Mouse (Mus musculus) heart, postnatal 0 days (tissue): Measurements from ENCODE around the gene Gm9833. TPM values are rescaled to one million over a fixed set of nuclear protein-coding genes. Genes with fewer than 3 reads are reported as not detected.

Source experiments
- ATAC-seq: fragments of 200-750 bp; cut with Nextera tagmentation; 2 replicates; pipeline ENCODE4 v1.8.0; 2017; ENCODE audit warnings: low read depth, moderate number of reproducible peaks, moderate library complexity; ENCODE audit not compliant: insufficient read depth
- DNase-seq: peaks from one replicate; pipeline ENCODE4 v3.0.0-alpha.2; 2016; ENCODE audit warnings: low spot score
- H3K27ac ChIP-seq: fragments of 300-500 bp; sonication (generic); 2 replicates; pipeline ENCODE4 v1.5.1; 2014; ENCODE audit warnings: low read depth, mild to moderate bottlenecking
- H3K27me3 ChIP-seq: fragments of 300-500 bp; sonication (generic); 2 replicates; pipeline ENCODE4 v1.6.1; 2014; ENCODE audit warnings: low read length, mixed read lengths; ENCODE audit not compliant: control insufficient read depth, insufficient read depth
- H3K36me3 ChIP-seq: fragments of 300-500 bp; sonication (generic); replicated peaks from 2 replicates; pipeline ENCODE4 v1.6.1; 2014; ENCODE audit warnings: low read length, mixed read lengths; ENCODE audit not compliant: control insufficient read depth, insufficient read depth
- H3K4me1 ChIP-seq: fragments of 300-500 bp; sonication (generic); 2 replicates; pipeline ENCODE4 v1.6.1; 2014; ENCODE audit warnings: antibody characterized with exemption; ENCODE audit not compliant: control insufficient read depth, insufficient read depth
- H3K4me2 ChIP-seq: fragments of 300-500 bp; sonication (generic); 2 replicates; pipeline ENCODE4 v1.6.1; 2014; ENCODE audit warnings: low read depth, mild to moderate bottlenecking, low read length, moderate library complexity
- H3K4me3 ChIP-seq: fragments of 300-500 bp; sonication (generic); 2 replicates; pipeline ENCODE4 v1.5.1; 2014; ENCODE audit warnings: low read depth, low read length
- H3K9ac ChIP-seq: fragments of 300-500 bp; sonication (generic); replicated peaks from 2 replicates; pipeline ENCODE4 v1.6.1; 2014; ENCODE audit warnings: low read depth, low read length, mixed read lengths
- H3K9me3 ChIP-seq: fragments of 300-500 bp; sonication (generic); replicated peaks from 2 replicates; pipeline ENCODE4 v1.6.1; 2016; ENCODE audit warnings: low read length; ENCODE audit not compliant: control insufficient read depth
- CTCF ChIP-seq: IDR thresholded peaks from 2 replicates; pipeline ENCODE4 v1.5.1; 2016; ENCODE audit warnings: antibody characterized with exemption, control low read depth, low read depth
- EP300 ChIP-seq: IDR thresholded peaks from 2 replicates; pipeline ENCODE4 v1.6.1; 2016; ENCODE audit warnings: antibody characterized with exemption, low read depth
- WGBS: fragments of 180-500 bp; shearing (Covaris S2); extraction: QIAGEN DNeasy Blood & Tissue Kit; methylation state at CpG from one replicate; pipeline ENCODE4 v1.1.7; 2014; 5-methylcytosine and 5-hydroxymethylcytosine counted together
- polyA plus RNA-seq: library from polyadenylated mRNA; unstranded; fragments of >200 nt; fragmentation: Nextera tagmentation; extraction: Ambion mirVana; gene quantifications from 2 replicates; pipeline ENCODE4 v1.2.1, GENCODE M21; 2015
- total RNA-seq: library from RNA; depleted of rRNA; stranded (reverse); fragments of >200 nt; gene quantifications from 2 replicates; pipeline ENCODE4 v1.2.3, GENCODE M21; 2014; ENCODE audit warnings: low replicate concordance

Gene Gm9833
- total and polyA plus RNA-seq, 2 experiments from 2014 or later: 0.08 to 0.74 TPM

DNA sequence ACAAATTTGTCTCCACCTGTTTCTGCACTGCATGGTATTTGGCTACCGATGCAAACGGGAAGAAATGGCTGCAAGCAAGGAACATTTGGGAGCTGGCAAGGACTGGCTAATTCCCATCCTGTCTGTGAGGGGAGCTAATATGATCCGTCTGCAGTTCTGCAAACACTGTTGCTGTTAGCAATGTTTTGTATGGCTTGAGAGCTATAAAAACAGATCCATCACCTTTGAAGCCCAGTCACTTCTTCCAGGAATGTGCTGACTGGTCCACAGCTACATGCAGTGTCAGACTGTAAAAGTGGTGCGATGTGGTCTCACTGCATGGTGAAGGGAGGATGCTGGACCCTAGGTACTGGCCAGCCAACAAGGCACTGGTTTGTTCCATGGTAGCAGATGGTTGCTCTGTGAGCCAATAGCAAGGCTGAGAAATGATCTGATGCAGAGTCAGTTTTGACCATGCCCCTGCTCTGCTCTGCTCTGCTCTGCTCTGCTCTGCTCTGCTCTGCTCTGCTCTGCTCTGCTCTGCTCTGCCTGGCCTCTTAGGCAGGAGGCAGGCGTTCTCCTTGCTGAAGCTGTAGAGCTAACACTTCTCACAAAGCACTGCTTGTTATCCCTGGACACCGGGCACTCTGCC lies 5.9 kb upstream of the Gm9833 start:
- Histone ChIP-seq H3K4me1 (no peaks in the 10 kb centered on the region), H3K4me3 (no peak overlapping the region), H3K27me3 (no peaks in the 10 kb centered on the region), H3K9ac (no peak overlapping the region), H3K27ac (0 out of 2 replicates have a peak overlapping the region, but pooled peaks have one; percentile 1), H3K4me2 (no peak overlapping the region), H3K9me3 (no peaks in the 10 kb centered on the region), H3K36me3 (no peaks in the 10 kb centered on the region)
- peak; percentile 39 for ATAC-seq
- TF ChIP-seq CTCF: no peak
- TF ChIP-seq EP300: no peak
- WGBS: 47% methylated on average over 6 of the region's 6 CpGs
- no peak for DNase-seq

DNA sequence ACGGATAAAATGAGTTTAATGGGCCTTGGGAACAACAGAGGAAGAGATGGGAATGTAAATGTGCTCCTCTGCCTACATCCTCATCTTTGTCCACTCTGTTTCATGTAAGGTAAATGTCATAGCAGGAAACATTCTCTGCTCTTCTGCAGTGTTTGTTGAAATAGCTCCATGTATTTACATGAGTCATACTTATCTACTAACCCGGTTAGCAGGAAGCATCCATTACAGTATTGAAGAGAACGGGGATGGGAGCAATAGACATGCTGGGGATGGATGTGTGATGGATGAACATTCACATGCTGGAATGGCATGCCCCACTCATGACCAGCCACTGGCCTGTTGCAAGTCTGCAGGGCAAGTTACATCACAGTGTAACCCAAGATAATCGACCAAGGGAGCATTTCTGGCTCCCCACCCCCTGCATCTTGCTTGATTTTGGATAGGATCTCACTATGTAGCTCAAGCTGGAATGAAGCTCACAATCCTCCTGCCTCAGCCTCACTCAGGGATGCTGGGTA lies 5.3 kb upstream of the Gm9833 start:
- Histone ChIP-seq H3K9ac (no peak overlapping the region), H3K4me3 (no peak overlapping the region), H3K27me3 (0 out of 2 replicates have a peak, but pooled peaks cover 2% of the 10 kb centered on the region), H3K4me2 (no peak overlapping the region), H3K27ac (0 out of 2 replicates have a peak overlapping the region, but pooled peaks have one; percentile 1), H3K36me3 (no peaks in the 10 kb centered on the region), H3K4me1 (no peaks in the 10 kb centered on the region), H3K9me3 (no peaks in the 10 kb centered on the region)
- WGBS: 44% methylated on average over 4 of the region's 4 CpGs
- TF ChIP-seq CTCF (no peak), EP300 (no peak)
- DNase-seq: no peak
- no peak for ATAC-seq

DNA sequence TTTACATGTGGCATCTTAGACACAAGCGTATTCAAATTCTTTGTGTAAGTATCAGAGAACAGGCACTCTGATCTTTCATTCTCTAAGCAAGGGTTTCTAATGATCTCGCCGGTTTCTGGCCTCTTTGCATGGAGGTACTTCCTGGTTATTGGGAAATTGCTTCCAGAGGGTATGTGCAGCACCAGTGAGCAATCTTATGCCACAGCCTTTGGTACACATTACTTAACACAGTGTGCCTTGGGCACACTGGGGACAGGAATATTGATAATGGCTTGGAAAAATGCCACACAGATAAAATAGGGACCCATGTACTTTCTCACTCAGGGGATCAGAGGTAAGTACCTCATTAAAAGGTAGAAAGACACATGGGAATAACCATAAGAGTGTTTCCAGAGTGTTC lies 3.8 kb upstream of the Gm9833 start:
- DNase-seq (no peak), ATAC-seq (no peak)
- Histone ChIP-seq H3K36me3 (no peaks in the 10 kb centered on the region), H3K4me3 (no peak overlapping the region), H3K4me1 (no peaks in the 10 kb centered on the region), H3K9ac (no peak overlapping the region), H3K27ac (no peak overlapping the region), H3K9me3 (no peaks in the 10 kb centered on the region), H3K27me3 (0 out of 2 replicates have a peak, but pooled peaks cover 4% of the 10 kb centered on the region), H3K4me2 (no peak overlapping the region)
- WGBS: 79% methylated on average over 3 of the region's 3 CpGs
- TF ChIP-seq CTCF (no peak), EP300 (no peak)

DNA sequence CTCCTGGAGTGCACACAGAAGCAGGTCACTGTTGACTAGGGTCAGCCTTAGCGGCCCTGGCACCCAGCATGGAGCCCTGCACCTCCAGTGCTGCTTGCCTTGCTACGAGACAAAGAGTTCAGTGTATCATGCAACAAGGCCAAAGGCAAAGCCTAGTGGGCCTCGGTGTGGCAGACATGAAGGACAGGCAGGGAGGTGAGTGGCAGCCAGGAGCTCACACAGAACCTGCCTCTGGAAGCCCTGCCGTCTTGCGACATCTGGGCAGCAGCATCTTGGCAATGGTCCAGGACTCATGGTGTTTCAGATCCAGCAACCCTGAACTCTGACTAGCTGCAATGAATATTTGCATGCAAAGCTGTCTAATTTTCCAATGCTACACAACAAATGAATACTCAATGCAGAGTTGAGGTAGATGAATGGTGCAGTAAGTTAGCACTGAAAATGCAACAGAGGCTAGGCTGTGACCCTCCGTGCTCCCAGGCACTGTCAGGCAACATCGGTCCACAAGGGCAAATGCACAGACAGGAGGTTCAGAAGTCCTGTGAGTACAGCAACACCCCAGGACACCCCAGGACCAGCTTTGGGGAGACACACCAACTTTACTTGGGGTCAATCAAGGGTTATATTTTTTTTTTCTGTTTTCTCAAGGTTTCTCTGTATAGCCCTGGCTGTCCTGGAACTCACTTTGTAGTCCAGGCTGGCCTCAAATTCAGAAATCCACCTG lies 2.4 kb upstream of the Gm9833 start:
- DNase-seq: no peak

GRCm38 (mm10) chr3:10087511-10087910 lies 399 bp upstream of the Gm9833 start:
- H3K36me3 ChIP-seq: no peaks in the 10 kb centered on the region
- ATAC-seq: no peak
- peak overlapping the region; percentile 45; the same call in 1 of the 2 replicates for H3K4me2 ChIP-seq
- TF ChIP-seq CTCF (no peak), EP300 (no peak)
- no peak overlapping the region for H3K27ac ChIP-seq
- no peaks in the 10 kb centered on the region for H3K4me1 ChIP-seq
- H3K27me3 ChIP-seq: 0 out of 2 replicates have a peak, but pooled peaks cover 4% of the 10 kb centered on the region
- H3K9ac ChIP-seq: no peak overlapping the region
- H3K4me3 ChIP-seq: no peak overlapping the region
- no peak for DNase-seq
- WGBS: 84% methylated on average over 8 of the region's 8 CpGs
- no peaks in the 10 kb centered on the region for H3K9me3 ChIP-seq

More for the DNA sequence above, 2.4 kb upstream of the Gm9833 start:
- Histone ChIP-seq H3K4me1 (no peaks in the 10 kb centered on the region), H3K27me3 (0 out of 2 replicates have a peak, but pooled peaks cover 4% of the 10 kb centered on the region), H3K9ac (no peak overlapping the region), H3K4me3 (no peak overlapping the region), H3K36me3 (no peaks in the 10 kb centered on the region), H3K27ac (no peak overlapping the region), H3K9me3 (no peaks in the 10 kb centered on the region), H3K4me2 (no peak overlapping the region)
- TF ChIP-seq CTCF (no peak), EP300 (no peak)
- no peak for ATAC-seq
- WGBS: 59% methylated on average over 7 of the region's 7 CpGs
